Mouse (Mus musculus): ENCODE results near the gene Sgpl1.

- TF ChIP-seq CTCF (IDR thresholded peaks at IDR 0.05; ENCODE audit: insufficient read depth, low read depth, low read length) (peak; percentile 49), POLR2A (IDR thresholded peaks at IDR 0.05; ENCODE audit: insufficient read depth, low read depth, low read length) (no peak)
These were observed 95.4 kb downstream of the Sgpl1 start for GRCm38 (mm10) chr10:61051993-61052613.
